Mouse (Mus musculus) MEL (cell line): ENCODE measurements around the gene Smc4. TPM values are rescaled to one million over a fixed set of nuclear protein-coding genes. Genes with fewer than 3 reads are reported as not detected.

Source experiments
- DNase-seq: peaks from one replicate; pipeline ENCODE4 v3.0.0; 2011; ENCODE audit warnings: low read depth, low spot score
- H3K27ac ChIP-seq: 2 replicates; pipeline ENCODE4 v1.5.1; 2012; ENCODE audit warnings: low read depth, mild to moderate bottlenecking, control low read depth, low read length, moderate library complexity; ENCODE audit not compliant: control insufficient read depth
- H3K27me3 ChIP-seq, 2 experiments: fragments of 150-350 bp in 1 of 2; sonication (generic) in 1 of 2; 2 replicates each; pipeline ENCODE4 v1.6.1; 2012; ENCODE audit warnings: low read length in 2 of 2, mild to moderate bottlenecking in 2 of 2, improper control_type of control experiment in 1 of 2, moderate library complexity in 1 of 2; ENCODE audit not compliant: insufficient read depth in 2 of 2, control insufficient read depth in 1 of 2
- H3K36me3 ChIP-seq, 2 experiments: 2 replicates each; pipeline ENCODE4 v1.6.1; 2012 to 2014; ENCODE audit warnings: low read length in 2 of 2, improper control_type of control experiment in 1 of 2, inconsistent platforms in 1 of 2, mild to moderate bottlenecking in 1 of 2; ENCODE audit not compliant: insufficient read depth in 2 of 2, control insufficient read depth in 1 of 2
- H3K4me1 ChIP-seq, 2 experiments: fragments of 150-350 bp in 1 of 2; sonication (generic) in 1 of 2; 2 replicates each; pipeline ENCODE4 v1.6.1; 2012; ENCODE audit warnings: low read length in 2 of 2, improper control_type of control experiment in 1 of 2, mild to moderate bottlenecking in 1 of 2; ENCODE audit not compliant: insufficient read depth in 2 of 2, control insufficient read depth in 1 of 2
- H3K4me3 ChIP-seq, 2 experiments: fragments of 150-350 bp in 1 of 2; sonication (generic) in 1 of 2; 2 replicates each; pipeline ENCODE4 v1.5.1; 2012; ENCODE audit warnings: low read depth in 2 of 2, low read length in 2 of 2, mild to moderate bottlenecking in 2 of 2, moderate library complexity in 2 of 2, control low read depth in 1 of 2, improper control_type of control experiment in 1 of 2; ENCODE audit not compliant: control insufficient read depth in 1 of 2, insufficient read depth in 1 of 2
- H3K79me2 ChIP-seq: 2 replicates; pipeline ENCODE4 v1.6.1; 2012; ENCODE audit warnings: mild to moderate bottlenecking, low read length, moderate library complexity; ENCODE audit not compliant: control insufficient read depth, poor library complexity, insufficient read depth
- H3K9ac ChIP-seq: 2 replicates; pipeline ENCODE4 v1.6.1; 2012; ENCODE audit warnings: low read depth, mild to moderate bottlenecking, control low read depth, low read length, moderate library complexity; ENCODE audit not compliant: control insufficient read depth, poor library complexity, severe bottlenecking
- H3K9me3 ChIP-seq: fragments of 150-350 bp; sonication (generic); replicated peaks from 2 replicates; pipeline ENCODE4 v1.6.1; 2012; ENCODE audit warnings: mild to moderate bottlenecking, low read length, improper control_type of control experiment, moderate library complexity; ENCODE audit not compliant: insufficient read depth
- CHD2 ChIP-seq: IDR thresholded peaks from 2 replicates; pipeline ENCODE4 v1.6.1; 2011; ENCODE audit warnings: low read length, improper control_type of control experiment
- CTCF ChIP-seq, 3 experiments: IDR thresholded peaks in 2 of 3; conservative IDR thresholded peaks in 1 of 3; 2 replicates each; pipeline ENCODE4 v1.5.1; 2011 to 2012; ENCODE audit warnings: low read length in 3 of 3, low read depth in 2 of 3, mild to moderate bottlenecking in 2 of 3, improper control_type of control experiment in 1 of 3, inconsistent platforms in 1 of 3, mixed read lengths in 1 of 3, moderate library complexity in 1 of 3; ENCODE audit not compliant: control insufficient read depth in 1 of 3, insufficient read depth in 1 of 3, poor library complexity in 1 of 3, severe bottlenecking in 1 of 3
- EP300 ChIP-seq, 2 experiments: IDR thresholded peaks; 2 replicates each; pipeline ENCODE4 v1.6.1; 2011; ENCODE audit warnings: improper control_type of control experiment in 2 of 2, low read length in 2 of 2, low read depth in 1 of 2, mild to moderate bottlenecking in 1 of 2
- ETS1 ChIP-seq: IDR thresholded peaks from 2 replicates; pipeline ENCODE4 v1.6.1; 2012; ENCODE audit warnings: low read depth, mild to moderate bottlenecking, inconsistent platforms, low read length, improper control_type of control experiment, moderate library complexity
- GATA1 ChIP-seq: IDR thresholded peaks from 2 replicates; pipeline ENCODE4 v1.6.1; 2011; ENCODE audit warnings: low read depth, low read length, improper control_type of control experiment
- MAFK ChIP-seq: IDR thresholded peaks from 2 replicates; pipeline ENCODE4 v1.6.1; 2011; ENCODE audit warnings: low read depth, mild to moderate bottlenecking, low read length, improper control_type of control experiment, borderline replicate concordance
- MAZ ChIP-seq: IDR thresholded peaks from 2 replicates; pipeline ENCODE4 v1.6.1; 2012; ENCODE audit warnings: low read depth, mild to moderate bottlenecking, inconsistent platforms, low read length, improper control_type of control experiment
- MXI1 ChIP-seq: IDR thresholded peaks from 2 replicates; pipeline ENCODE4 v1.6.1; 2011; ENCODE audit warnings: mild to moderate bottlenecking, low read depth, low read length, improper control_type of control experiment
- MYB ChIP-seq: IDR thresholded peaks from 2 replicates; pipeline ENCODE4 v1.6.1; 2011; ENCODE audit warnings: mild to moderate bottlenecking, low read depth, low read length, improper control_type of control experiment
- NRF1 ChIP-seq: IDR thresholded peaks from 2 replicates; pipeline ENCODE4 v1.6.1; 2014; ENCODE audit warnings: low read depth, mild to moderate bottlenecking, inconsistent platforms, low read length, improper control_type of control experiment, moderate library complexity; ENCODE audit not compliant: poor library complexity, insufficient read depth, severe bottlenecking
- RAD21 ChIP-seq: IDR thresholded peaks from 2 replicates; pipeline ENCODE4 v1.6.1; 2011; ENCODE audit warnings: mild to moderate bottlenecking, low read depth, low read length, improper control_type of control experiment
- RCOR1 ChIP-seq: IDR thresholded peaks from 2 replicates; pipeline ENCODE4 v1.6.1; 2012; ENCODE audit warnings: low read depth, mild to moderate bottlenecking, inconsistent platforms, low read length, improper control_type of control experiment
- TAL1 ChIP-seq: IDR thresholded peaks from 2 replicates; pipeline ENCODE4 v1.6.1; 2012; ENCODE audit warnings: mild to moderate bottlenecking, inconsistent platforms, low read length, moderate library complexity, mixed read lengths
- TCF12 ChIP-seq: IDR thresholded peaks from 2 replicates; pipeline ENCODE4 v1.6.1; 2014; ENCODE audit warnings: low read depth, mild to moderate bottlenecking, inconsistent platforms, low read length, improper control_type of control experiment, moderate library complexity
- UBTF ChIP-seq: IDR thresholded peaks from 2 replicates; pipeline ENCODE4 v1.6.1; 2012; ENCODE audit warnings: low read depth, mild to moderate bottlenecking, inconsistent platforms, low read length, improper control_type of control experiment, moderate library complexity, borderline replicate concordance; ENCODE audit not compliant: insufficient read depth
- USF2 ChIP-seq, 2 experiments: IDR thresholded peaks; 2 replicates each; pipeline ENCODE4 v1.6.1; 2011 to 2012; ENCODE audit warnings: improper control_type of control experiment in 2 of 2, low read length in 2 of 2, borderline replicate concordance in 1 of 2, inconsistent platforms in 1 of 2, low read depth in 1 of 2, mild to moderate bottlenecking in 1 of 2; ENCODE audit not compliant: insufficient read depth in 1 of 2
- ZC3H11A ChIP-seq: IDR thresholded peaks from 2 replicates; pipeline ENCODE4 v1.6.1; 2012; ENCODE audit warnings: low read depth, mild to moderate bottlenecking, inconsistent platforms, low read length, improper control_type of control experiment
- ZMIZ1 ChIP-seq: IDR thresholded peaks from 2 replicates; pipeline ENCODE4 v1.6.1; 2012; ENCODE audit warnings: low read depth, mild to moderate bottlenecking, inconsistent platforms, low read length, improper control_type of control experiment, moderate library complexity
- polyA plus RNA-seq, 2 experiments: library from polyadenylated mRNA; stranded (reverse) in 1 of 2; unstranded in 1 of 2; fragments of >175 nt in 1 of 2; fragments of >200 nt in 1 of 2; gene quantifications; 2 replicates each; pipeline versions ENCODE4 v1.2.1 to v1.2.4; 2012; ENCODE audit warnings: low replicate concordance in 2 of 2, low read depth in 1 of 2; ENCODE audit not compliant: insufficient read length in 2 of 2, insufficient read depth in 1 of 2, missing spikeins in 1 of 2
- total RNA-seq: library from RNA; depleted of rRNA; stranded (reverse); fragments of 300-350 nt; gene quantifications from 2 replicates; pipeline ENCODE4 v1.2.3, GENCODE M21; 2012

Gene Smc4
- total and polyA plus RNA-seq, 3 experiments = 75.9 to 1,112 (median 88.7) TPM

DNA sequence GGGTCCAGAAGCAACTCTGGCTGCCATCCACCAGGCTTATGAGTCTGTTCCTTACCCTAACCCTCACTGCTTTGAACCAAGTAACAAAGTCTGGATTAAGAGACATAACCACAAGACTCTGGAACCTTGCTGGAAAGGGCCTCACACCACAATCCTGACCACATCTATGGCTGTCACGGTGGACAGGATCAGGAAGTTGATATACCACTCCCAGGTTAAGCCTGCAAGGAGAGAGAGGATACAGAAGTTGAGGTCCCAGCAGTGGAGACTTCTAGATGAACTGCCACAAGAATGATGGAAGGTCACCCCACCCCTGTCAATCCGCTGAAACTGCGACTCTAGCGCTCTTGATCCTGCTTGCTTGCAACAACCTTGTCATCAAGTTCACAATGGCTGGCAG lies 26.8 kb upstream of the Smc4 start:
- no peak for TF ChIP-seq TAL1
- TF ChIP-seq, all 39 proteins: peak for 0
- no peak overlapping the region for H3K9ac ChIP-seq
- no peaks in the 10 kb centered on the region for H3K79me2 ChIP-seq
- no peak overlapping the region for H3K27ac ChIP-seq
- H3K36me3 ChIP-seq = peaks cover 0 to 32% of the 10 kb centered on the region in 2 experiments; a peak in 2 of 4 replicates
- peaks cover 15 to 17% of the 10 kb centered on the region in 2 experiments for H3K4me1 ChIP-seq
- H3K27me3 ChIP-seq = no peaks in the 10 kb centered on the region
- no peak overlapping the region for H3K4me3 ChIP-seq
- DNase-seq = peak; percentile 26
- H3K9me3 ChIP-seq = no peaks in the 10 kb centered on the region

DNA sequence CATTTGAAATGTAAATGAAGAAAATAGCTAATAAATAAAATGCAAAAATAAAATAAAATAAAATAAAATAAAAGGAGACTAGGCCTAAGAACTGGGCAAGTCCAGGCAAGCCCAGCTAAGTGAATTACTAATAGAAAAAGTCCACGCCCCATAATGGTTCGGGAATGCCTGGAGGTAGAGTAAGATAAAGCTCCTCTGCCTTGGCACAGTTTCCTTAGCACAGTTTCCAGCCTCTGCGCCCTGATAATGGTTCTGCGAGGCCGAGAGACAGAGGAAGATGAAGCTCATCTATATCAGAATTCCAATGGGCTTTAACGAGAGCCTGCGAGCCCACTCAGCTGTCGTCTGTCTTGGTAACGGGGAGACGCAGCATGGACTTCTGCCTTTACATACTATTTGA lies 25.4 kb upstream of the Smc4 start:
- peaks cover 13 to 17% of the 10 kb centered on the region in 2 experiments for H3K4me1 ChIP-seq
- peak; percentile 45 for DNase-seq
- peak; percentile 42; the same call in 1 of the 2 replicates for TF ChIP-seq TCF12
- no peak for TF ChIP-seq RAD21
- 0 out of 2 replicates have a peak, but pooled peaks have one; percentile 14 for TF ChIP-seq TAL1
- TF ChIP-seq GATA1 = peak; percentile 31; the same call in 1 of the 2 replicates
- TF ChIP-seq RCOR1 = no peak
- no peaks in the 10 kb centered on the region for H3K27me3 ChIP-seq
- no peak overlapping the region for H3K9ac ChIP-seq
- H3K9me3 ChIP-seq = no peaks in the 10 kb centered on the region
- H3K36me3 ChIP-seq = peaks cover 0 to 30% of the 10 kb centered on the region in 2 experiments; a peak in 2 of 4 replicates
- no peak overlapping the region for H3K4me3 ChIP-seq
- H3K27ac ChIP-seq = no peak overlapping the region
- H3K79me2 ChIP-seq = no peaks in the 10 kb centered on the region

DNA sequence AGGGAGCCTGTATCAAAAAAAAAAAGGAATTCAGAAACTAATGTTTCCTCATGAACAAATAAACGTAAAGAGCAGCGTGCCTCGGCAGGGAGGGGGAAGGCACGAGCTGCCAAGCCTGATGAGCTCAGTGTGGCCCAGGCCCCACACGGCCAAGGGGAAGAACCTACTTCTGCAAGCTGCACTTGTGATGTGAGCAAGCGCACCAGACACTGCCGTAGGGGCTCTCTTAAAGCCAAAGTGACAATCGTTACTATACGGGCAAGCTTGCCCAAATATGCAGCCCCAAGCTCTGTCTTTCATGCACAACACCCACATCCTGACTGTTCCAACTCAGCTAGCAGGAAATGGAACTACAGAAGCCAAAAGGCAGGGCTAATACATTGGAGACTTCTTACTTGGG lies 23.6 kb upstream of the Smc4 start:
- no peaks in the 10 kb centered on the region for H3K79me2 ChIP-seq
- no peak for TF ChIP-seq CHD2
- no peak for TF ChIP-seq CTCF (IDR thresholded peaks at IDR 0.05 in 2 of 3, conservative IDR thresholded peaks at IDR 0.05 in 1 of 3; ENCODE audit: control insufficient read depth in 1 of 3, insufficient read depth in 1 of 3, low read depth in 2 of 3, low read length in 3 of 3, poor library complexity in 1 of 3, severe bottlenecking in 1 of 3)
- no peak for TF ChIP-seq ETS1
- TF ChIP-seq MAFK = no peak
- no peak for TF ChIP-seq ZC3H11A
- TF ChIP-seq MAZ = no peak
- no peak for TF ChIP-seq MXI1
- no peak for TF ChIP-seq USF2 (IDR thresholded peaks at IDR 0.05; ENCODE audit: borderline replicate concordance in 1 of 2, insufficient read depth in 1 of 2, low read depth in 1 of 2, low read length in 2 of 2)
- no peak for TF ChIP-seq EP300 (IDR thresholded peaks at IDR 0.05; ENCODE audit: low read depth in 1 of 2, low read length in 2 of 2)
- TF ChIP-seq MYB = no peak
- no peak for TF ChIP-seq UBTF
- TF ChIP-seq TAL1 = no peak
- TF ChIP-seq RAD21 = no peak
- no peak for TF ChIP-seq ZMIZ1
- TF ChIP-seq GATA1 = no peak
- no peak for TF ChIP-seq NRF1
- H3K36me3 ChIP-seq = peaks cover 0 to 14% of the 10 kb centered on the region in 2 experiments; a peak in 2 of 4 replicates
- H3K9me3 ChIP-seq = no peaks in the 10 kb centered on the region
- peaks cover under 1 to 12% of the 10 kb centered on the region in 2 experiments for H3K4me1 ChIP-seq
- no peaks in the 10 kb centered on the region for H3K27me3 ChIP-seq
- no peak overlapping the region for H3K9ac ChIP-seq
- no peak overlapping the region for H3K4me3 ChIP-seq
- H3K27ac ChIP-seq = no peak overlapping the region
- DNase-seq = no peak
